Mouse (Mus musculus) hematopoietic multipotent progenitor cell, adult 10-12 weeks (in vitro differentiated cells): ENCODE measurements around the gene C1rl. TPM values are rescaled to one million over a fixed set of nuclear protein-coding genes. Genes with fewer than 3 reads are reported as not detected.

Source experiments
- polyA plus RNA-seq: library from polyadenylated mRNA; stranded (reverse); fragments of >175 nt; gene quantifications from 2 replicates; pipeline ENCODE4 v1.2.3, GENCODE M21; 2012; ENCODE audit warnings: low replicate concordance

Gene C1rl
- 0.25 and 0.44 TPM in 2 replicates for polyA plus RNA-seq

DNA sequence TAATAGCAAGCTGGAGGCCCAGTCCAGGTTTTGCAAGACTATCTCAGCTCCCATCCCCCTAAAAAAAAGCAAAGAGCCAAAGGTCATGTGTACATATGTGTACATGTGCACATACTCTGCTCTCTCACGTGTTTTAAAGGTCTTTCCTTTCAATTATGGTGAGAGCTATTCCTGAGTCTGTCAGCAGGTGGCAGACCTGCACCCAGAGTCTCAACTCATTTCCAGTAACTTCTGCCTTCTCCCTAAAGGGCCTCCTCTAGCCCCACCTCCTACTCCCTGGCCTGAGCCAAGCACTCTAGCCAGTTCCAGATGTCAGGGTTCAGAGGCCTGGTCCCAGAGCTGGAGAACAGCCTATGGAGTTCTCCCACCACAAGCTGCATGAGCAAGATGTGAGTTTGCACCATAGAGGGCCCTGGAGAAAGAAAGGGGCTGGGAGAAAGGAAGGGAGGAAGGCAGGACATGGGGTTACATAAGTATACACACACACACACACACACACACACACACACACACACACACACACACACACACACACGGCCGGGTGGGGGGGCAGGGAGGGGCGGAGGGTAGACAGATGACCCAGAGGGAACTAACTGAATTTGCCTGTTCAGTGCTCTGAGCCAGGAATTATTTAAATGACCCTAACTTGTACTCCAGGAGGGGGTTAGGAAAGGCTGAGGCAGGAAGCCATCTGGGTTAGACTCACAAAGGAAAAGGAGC is at the start of gene C1rl:
Gene C1rl (plus strand): TSS at position 272 of the 720 bp plus-strand sequence.

DNA sequence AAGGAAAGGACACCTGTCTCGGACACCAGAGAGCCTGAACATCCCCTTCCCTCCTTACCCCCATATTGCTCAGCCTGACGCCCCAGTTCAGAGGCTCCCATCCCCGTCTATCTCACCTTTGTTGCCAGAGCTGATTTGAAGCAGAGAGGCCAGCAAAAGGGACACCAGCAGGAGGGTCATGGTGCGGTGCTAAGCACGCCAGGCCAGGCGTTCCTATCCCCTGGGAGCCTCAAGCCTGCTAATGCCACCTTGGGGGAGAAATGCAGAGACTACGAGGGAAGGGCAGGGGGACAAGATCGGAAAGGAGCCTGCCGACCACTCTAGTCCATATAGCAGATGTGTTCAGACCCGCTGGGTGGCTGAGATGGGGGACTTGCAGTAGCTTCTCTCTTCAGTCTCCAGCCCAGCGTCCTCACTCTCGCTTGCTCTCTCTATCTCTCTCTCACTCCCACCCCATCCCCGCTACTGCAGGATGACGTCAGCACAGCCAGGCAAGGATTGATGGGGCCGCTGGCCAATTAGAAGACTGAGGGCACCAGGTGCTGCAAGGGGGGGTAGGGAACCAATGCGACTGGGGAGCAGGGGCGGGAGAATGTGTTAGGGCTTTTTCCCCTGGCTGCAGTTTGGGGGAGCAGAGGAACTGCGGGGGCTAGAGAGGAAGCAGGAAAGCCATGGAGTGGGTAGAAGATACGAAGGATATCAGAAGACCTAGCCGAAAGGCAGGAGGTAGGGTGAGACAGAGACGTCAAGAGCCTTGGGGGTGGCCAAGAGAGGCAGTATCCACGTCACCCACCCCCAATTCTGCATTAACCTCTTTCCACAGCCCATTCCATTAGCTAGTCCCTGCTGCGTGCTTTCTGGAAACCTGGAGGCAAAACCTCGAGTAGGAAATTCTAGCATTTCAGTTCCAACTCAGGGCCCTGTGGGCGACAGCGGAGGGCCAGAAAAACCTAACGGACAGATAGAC is 28.3 kb upstream of the C1rl start, which contains the start of gene Clstn3:
Gene Clstn3 (minus strand): TSS at position 490 of the 967 bp plus-strand sequence.

DNA sequence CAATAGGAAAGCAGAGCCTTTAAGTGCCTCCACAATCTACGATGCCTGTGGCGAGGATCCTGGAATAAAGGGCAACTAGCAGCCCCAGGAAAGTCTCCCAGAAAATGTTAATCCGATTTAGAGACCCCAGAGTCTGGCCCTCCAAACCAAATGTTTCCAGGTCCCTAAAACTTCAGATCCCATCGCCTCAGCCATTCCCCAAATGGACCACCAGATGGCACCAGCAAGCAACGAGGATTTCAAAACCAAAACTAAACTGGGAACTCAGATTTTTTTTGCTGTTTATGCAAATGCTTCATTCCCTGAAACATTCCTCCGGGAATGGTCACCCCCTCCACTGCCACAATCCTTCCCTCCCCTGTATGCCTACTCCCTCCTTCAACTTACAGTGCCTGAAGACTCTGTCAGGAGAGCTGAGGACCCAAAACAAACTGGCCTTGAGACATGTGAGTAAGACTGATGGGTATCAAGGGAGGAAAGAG is 19.5 kb downstream of the C1rl start, which contains the start of gene C1ra:
Gene C1ra (plus strand): TSS at position 51 of the 482 bp plus-strand sequence.

DNA sequence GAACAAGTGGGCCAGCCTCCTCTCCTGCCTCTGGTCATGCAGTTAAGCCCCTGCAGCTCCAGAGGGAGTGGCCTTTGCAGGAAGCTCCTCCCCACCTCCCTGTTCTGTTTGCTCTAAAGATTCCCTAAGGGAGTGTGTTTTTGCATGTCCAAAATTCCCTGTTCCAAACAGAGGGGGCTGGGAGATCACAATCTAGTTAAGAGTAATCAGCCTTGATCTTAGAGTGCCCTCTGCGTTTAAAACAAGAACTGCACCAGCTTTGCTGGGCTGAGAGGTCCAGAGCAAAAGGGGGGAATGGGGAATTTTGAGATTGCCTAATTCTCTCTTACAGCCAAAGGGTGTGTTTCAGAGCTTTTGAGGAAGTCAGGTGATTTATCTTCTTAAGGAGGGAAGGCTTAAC is 49.4 kb downstream of the C1rl start, which contains the start of gene C1s1:
Gene C1s1 (minus strand): TSS at position 76 of the 400 bp plus-strand sequence.

Other genes starting within 250 kb of the C1rl start
- gene Cd163, start 188.5 kb upstream of the C1rl start, polyA plus RNA-seq = 1.2 and 3.4 TPM in 2 replicates
- 10.7 and 24.3 TPM in 2 replicates for gene Pex5, start 78.0 kb upstream of the C1rl start, polyA plus RNA-seq
- 0.76 and 1.6 TPM in 2 replicates for gene Clstn3, start 28.3 kb upstream of the C1rl start, polyA plus RNA-seq
- gene C1ra, start 19.3 kb downstream of the C1rl start, polyA plus RNA-seq = 1.8 and 3.7 TPM in 2 replicates
- 0.03 TPM in 1 of 2 replicates, not detected in the other for gene C1s1, start 49.2 kb downstream of the C1rl start, polyA plus RNA-seq
- not detected in 2 replicates for gene C1rb, start 77.2 kb downstream of the C1rl start, polyA plus RNA-seq
- not detected in 2 replicates for gene C1s2, start 143.0 kb downstream of the C1rl start, polyA plus RNA-seq
- gene Lpcat3, start 169.9 kb downstream of the C1rl start, polyA plus RNA-seq = 83.8 and 87.0 TPM in 2 replicates
- gene Emg1, start 219.1 kb downstream of the C1rl start, polyA plus RNA-seq = 107 and 155 TPM in 2 replicates
- gene Phb2, start 219.2 kb downstream of the C1rl start, polyA plus RNA-seq = 104 and 182 TPM in 2 replicates
- gene Ptpn6, start 245.6 kb downstream of the C1rl start, polyA plus RNA-seq = 219 and 299 TPM in 2 replicates
- 58.8 and 109 TPM in 2 replicates for gene Grcc10, start 248.3 kb downstream of the C1rl start, polyA plus RNA-seq